Mouse (Mus musculus) liver, adult (tissue): Measurements from ENCODE around the gene Plekha7.

ENCODE experiments used
- GATA4 ChIP-seq: IDR thresholded peaks from 2 replicates; pipeline ENCODE4 v1.6.1; 2014; ENCODE audit warnings: mild to moderate bottlenecking, low read length; ENCODE audit not compliant: insufficient replicate concordance

The Plekha7 gene

DNA sequence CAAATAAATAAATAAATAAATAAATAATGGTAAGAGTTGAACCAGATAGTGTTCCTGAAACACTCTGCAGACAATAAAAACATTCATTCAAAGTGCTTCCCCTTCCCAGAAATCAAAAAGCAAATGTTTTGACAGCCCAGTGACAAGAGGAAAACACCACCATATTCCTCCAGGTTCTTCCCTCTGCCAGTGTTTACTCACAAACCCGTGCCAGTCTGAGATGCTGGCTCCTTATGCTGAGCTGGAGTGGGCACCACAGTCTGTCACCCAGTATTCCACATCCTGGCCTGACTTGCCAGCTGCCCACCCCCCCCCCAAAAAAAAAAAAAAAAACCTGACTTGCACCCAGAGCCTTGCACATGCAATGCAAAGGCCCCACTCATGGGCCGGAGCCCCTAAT is 9.3 kb downstream of the Plekha7 start:
- no peak for TF ChIP-seq GATA4

DNA sequence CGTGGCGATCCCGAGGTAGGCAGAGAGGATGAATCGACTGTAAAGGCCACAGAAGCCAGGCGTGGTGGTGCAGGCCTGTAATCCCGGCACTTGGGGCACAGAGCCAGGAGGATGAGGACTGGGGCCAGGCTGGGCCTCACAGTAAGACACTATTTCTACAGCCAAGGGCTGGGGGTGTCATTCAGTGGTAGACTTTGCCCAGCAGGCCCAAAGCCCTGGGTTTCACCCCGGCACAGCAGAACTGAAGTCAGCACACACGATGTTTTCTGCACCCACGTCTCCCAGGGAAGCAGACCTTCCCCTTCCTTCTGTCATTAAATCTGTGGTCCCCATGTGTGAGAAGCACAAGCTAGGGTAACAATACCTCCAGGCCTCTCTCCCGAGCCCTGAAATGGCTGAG is 9.8 kb downstream of the Plekha7 start:
- no peak for TF ChIP-seq GATA4

DNA sequence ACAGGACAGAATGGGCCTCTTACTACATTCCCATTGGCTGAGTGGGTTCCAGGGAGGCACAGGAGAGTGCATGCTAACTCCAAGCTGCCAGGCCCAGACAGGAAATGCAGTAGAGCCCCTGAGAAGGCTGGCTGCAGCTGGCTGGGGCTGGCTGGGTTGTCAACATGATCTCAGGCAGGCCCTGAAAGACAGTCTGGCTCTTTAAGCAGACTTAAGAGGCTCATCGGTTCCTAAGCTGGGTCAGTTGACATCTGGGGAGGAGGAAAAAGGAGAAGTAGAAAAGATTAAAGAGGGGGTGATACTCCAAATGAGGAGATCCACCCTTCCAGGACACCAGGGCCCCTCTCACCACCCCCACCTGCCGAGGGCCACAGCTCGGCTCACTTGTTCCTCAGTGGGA is 13.2 kb downstream of the Plekha7 start:
- no peak for TF ChIP-seq GATA4

DNA sequence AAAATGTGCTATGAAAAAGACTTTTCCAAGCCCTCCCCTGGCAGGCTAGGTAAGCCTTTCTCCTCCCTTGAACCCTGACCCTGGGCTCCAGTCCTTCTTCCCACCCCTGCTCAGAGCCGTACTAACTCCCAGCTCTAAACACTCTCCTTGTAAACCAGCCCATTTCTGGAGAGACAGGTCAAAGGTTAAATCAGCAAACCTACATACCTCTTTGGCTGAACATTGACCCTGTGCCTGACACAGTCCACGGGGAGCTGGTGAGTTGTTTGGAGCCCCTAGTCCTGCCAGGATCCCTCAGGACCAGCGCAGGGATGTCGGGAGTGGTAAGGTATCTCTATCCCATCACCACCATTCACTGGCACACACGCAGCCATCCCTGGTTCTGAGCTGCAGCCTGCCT is 15.8 kb downstream of the Plekha7 start:
- TF ChIP-seq GATA4: no peak

DNA sequence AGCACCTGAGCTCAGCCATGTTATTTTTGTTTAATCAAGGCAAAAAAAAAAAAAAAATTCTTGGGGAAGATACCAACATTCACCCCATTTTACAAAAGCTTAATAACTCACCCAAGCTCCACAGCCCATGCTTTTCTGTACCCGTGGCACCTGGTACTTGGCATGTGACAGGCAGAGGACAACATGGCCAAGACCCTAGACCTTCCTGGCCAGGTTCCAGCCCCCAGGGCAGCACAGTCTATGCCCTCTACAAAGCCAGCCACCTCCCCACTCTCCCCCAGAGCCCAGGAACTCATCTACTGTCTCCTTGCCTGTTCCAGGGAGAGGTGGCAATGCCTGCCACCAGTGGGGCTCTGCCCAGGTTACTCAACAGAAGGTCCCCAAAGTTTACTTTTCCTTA is 17.6 kb downstream of the Plekha7 start:
- no peak for TF ChIP-seq GATA4

DNA sequence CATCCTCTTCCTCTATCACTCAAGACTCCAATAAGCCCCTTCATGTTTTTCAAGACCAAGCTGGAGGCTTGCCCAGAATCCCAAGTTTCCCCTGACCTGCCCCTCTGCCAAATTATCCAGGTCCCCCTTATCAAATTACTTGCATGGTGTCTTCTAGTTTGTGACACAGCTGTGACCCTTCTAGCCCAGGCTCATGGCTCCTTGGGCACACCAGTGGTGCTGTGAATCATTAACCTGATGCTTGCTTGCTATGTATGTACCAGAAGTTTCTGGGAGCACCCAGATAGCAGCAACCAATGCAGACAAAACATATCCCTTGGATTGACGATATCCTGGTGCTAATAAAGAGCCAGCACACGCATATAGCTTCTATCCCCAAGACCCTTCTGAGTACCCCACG is 19.2 kb downstream of the Plekha7 start:
- no peak for TF ChIP-seq GATA4

DNA sequence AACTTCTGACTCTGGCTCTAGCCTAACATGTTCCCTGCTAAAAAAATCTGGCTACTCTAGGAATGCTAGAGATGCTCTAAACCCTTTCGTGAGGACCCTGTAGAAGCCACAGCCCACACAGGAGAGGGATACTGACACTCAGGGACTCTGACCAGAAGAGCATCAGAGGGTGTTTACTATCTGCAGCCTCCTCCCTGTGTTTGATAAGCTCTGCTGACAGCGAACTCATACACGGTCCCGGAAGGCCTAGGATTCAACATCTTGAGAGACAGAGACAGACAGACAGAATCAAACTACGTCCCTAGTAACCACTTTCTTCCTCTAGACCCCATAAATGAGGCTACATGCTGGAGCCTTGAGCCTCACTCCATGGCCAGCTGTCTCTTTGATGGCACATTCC is 20.2 kb downstream of the Plekha7 start:
- no peak for TF ChIP-seq GATA4

DNA sequence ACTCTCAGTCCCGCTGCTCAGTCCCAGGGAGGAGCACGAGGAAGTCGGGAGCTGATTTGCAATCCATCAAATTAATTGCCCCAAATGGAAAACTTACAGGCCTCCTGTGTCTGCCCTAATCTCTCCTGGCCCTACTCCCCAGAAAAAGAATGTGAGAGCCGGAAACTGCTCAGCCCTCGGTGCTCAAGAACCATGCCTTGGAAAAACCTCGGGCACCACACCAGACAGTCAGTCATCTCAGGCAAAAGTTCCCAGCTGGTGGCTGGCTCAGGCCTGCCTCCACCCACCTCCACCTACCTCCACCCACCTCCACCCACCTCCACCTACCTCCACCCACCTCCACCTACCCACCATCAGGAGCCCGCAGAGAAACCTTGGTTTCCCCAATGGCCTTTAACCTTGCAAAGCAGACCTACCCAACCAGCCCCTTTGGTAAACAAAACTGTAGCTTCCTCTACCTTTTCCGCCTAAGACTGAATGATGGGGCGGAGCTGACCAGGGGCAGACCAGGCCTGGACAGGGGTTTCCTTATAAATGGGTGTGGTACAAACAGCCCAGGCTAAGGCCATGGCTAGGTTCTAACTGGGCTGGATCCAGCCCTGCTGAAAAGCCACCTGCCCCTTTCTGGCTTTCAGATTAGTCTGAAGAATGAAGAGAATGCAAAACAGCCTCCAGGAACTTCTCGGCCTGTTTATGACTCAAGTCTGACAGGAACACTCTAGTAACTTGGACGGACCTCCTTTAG is 21.4 kb downstream of the Plekha7 start:
- no peak for TF ChIP-seq GATA4

DNA sequence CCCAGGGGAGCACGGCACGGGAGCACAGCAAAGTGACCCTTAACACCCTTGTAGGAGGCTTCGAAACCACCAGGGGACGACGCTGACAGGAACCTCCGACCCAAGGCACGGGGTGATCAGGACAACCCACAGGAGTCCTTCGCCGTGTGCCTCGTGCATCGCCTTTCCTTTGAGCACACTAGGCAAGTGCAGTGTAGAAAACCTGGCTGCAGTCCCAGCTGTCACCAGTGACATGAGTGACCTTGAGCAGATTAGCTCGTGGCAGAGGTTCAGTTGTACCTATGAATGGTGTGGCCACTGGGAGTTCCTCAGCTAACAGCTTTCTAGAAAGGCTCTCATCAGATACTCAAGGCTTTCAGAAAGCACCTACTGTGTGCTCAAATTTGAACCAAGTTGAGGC is 22.0 kb downstream of the Plekha7 start:
- TF ChIP-seq GATA4: no peak

DNA sequence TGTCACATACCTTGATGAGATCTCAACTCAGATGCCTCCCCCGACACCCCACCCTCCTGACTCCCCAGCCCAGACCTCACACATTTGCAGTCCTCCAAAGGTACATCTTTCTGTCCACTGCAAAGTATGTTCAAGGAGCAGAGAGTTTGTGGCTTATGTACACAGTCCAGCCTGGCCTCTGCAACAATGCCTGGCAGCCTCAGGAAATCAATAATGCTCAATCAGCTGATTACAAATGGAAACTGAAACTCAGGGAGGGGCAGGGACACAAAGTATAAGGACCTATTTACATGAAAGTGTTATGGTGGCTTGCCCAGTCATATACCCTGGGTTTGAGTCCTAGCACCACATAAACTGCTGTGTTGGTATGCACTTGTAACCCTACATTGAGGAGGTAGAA is 23.0 kb downstream of the Plekha7 start:
- TF ChIP-seq GATA4: no peak

DNA sequence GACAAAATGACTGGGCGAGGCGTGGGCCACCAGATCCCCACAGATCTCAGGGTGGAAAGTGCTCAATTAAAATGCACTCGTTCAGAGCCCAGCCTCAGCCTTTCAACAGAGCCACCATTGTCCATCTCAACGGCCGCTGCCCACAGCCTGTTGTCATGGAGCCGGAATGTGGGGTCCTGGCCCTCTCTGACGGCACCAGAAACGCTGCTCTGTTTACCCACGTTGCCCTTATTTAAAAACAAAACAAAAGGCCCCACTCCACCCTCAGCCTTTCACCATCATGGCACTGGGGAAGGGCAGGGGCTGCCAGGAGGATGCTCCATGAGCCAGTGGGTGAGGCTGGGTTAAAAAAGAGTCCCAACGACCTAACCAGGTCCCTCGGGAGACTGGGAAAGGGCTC is 25.4 kb downstream of the Plekha7 start:
- no peak for TF ChIP-seq GATA4

DNA sequence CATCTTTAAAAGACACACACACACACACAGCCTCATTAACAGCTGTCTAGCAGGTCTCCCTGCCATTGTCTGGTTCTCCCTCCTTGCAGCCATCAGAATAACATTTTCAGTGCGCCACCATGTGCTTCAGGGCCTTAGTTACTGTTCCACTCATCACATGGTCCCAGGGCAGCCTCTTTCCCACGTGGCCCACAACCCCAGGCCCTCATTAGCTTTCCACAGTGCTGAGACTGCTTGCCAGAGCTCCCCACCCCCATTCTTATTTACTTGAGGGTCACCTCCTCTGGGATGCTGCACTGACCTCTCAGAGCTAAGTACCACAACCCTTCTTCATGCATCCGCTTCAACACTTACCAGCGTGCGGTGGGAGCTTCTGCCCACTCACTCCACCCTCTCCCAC is 28.1 kb downstream of the Plekha7 start:
- TF ChIP-seq GATA4: no peak

DNA sequence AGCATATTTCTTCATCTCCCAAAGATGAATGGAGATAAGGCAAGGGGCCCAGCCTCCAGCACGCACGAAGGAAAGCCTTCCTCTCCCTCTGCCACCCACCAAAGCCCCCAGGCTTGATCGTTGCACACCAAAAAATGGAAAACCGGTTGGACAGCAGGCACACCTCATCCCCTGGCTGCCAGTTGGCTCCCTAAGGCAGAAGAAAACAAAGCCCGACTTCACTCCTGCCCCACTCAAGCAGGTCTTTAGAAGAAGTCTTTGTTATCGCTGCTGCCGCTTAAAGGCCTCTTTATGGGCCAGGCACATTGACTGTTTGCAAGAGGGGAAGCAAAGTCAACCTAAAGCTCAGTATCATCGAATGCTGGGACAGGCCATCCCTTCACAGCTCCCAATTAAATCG is 29.9 kb downstream of the Plekha7 start:
- no peak for TF ChIP-seq GATA4

DNA sequence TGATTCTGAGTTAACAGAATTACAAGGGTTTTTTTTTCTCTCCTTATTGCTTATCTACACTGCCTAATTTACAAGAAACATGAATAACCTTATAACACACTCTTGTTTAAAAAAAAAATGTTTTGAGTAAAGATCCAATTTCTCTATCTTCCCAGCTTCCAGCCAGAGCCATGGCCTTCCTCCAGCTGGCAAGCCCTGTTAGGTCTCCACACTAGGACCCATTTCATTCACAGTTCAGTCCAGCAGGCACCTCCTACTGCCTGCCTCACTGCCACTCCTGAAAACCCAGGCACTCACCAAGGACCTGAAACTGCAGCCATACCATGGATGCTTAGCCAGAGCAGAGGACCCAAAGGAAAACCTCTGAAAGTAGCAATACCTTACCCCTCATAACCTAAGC is 31.9 kb downstream of the Plekha7 start:
- TF ChIP-seq GATA4: no peak

DNA sequence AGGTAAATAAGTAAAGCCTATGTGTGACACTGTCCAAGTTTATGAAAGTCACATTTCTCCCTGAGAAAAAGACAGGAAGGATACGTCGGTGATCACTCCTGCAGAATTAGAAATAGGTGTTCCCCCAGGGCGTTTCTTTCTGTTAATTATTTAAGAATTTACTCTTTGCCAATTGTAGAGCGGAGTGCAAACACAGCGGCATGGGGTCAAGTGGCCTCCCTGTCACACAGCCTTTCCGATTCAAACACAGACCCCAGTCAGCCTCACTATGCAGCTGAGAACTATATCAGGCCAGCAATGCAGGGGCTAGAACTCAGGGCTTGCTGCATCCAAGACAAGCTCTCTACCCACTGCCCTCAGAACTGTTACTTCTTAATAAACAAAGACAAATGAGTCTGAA is 35.1 kb downstream of the Plekha7 start:
- no peak for TF ChIP-seq GATA4

DNA sequence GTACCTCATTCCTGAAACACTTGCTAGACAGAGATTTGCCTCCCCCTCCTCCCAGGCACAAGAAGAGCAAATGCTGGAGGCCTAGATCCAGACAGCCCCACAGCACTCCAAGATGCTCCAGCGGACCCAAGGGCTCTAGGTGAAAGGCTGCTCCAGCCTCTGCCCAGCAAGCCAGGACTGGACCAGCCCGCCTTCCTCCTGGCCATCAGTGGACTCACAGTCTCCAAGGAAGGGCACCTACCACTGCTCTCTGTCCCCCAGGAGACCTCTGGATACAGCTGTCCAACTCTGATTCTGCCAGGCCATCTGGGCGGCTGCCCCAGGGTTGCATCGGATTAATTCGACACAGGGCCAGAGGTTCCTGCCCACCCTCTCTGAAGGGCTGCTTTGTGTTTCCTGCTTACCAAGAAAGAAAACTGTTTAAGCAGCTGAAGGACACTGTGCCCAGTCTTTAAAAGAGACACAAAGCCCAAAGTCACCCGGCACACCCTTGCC is 38.6 kb downstream of the Plekha7 start:
- TF ChIP-seq GATA4: no peak
